In the genomic region with DNA sequence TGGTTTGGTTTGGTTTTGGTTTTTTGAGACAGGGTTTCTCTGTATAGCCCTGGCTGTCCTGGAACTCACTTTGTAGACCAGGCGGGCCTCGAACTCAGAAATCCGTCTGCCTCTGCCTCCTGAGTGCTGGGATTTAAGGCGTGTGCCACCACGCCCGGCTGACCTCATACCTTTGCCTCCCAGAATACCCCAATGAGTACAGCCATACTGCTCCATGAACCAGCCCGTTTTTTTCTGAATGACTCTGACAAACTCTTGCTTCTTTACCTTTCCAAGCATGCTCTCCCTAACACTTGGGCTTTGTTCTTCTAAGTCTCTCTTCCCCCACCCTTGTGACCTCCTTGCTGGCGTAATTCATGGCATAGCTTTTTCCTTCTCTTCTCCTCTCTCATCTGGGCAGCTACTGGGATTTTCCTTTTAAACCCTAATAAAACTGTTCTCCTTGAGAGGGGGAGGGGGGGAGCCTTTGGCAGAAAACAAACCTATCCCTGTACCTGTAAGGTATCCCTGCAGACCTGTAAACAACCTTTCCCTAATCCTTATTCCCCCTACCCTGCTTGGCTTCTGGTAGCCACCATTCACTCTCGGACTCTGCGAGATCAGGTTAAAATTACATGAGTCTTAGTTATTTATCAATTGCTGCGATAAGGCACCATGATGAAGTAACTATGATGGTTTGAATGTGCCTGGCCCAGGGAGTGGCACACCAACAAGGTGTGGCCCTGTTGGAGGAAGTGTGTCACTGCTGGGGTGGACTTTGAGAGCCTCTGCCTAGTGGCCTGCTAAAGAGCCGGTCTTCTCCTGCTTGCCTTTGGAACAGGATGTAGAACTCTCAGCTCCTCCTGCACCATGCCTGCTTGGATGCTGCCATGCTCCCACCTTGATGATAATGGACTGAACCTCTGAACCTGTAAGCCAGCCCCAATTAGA, we compare ENCODE assay signal across 18 mouse cellular contexts.
"Had no signal": no experiment of that assay in that cellular context is flagged by ENCODE, and none has a peak within 500 bp of the region (broad histone marks: within the 10 kb centered on the region; RNA-seq: fewer than 3 reads in every experiment).

No protein-coding gene starts in this region.

- H3K4me1 ChIP-seq: limb, embryonic 10.5 days; lung, embryonic 15.5 days; megakaryocyte, embryonic 14.5 days; midbrain, embryonic 12.5 days; neural tube, embryonic 13.5 days had no signal

- H3K27me3 ChIP-seq: liver, embryonic 12.5 days; lung, embryonic 15.5 days; midbrain, embryonic 12.5 days; neural tube, embryonic 13.5 days had no signal

- H3K9ac ChIP-seq: liver, embryonic 12.5 days; liver, postnatal 0 days; lung, embryonic 15.5 days; midbrain, embryonic 12.5 days; neural tube, embryonic 13.5 days had no signal

- DNase-seq: kidney, adult 18-20 months; kidney, postnatal 10 days; kidney, postnatal 4 days; liver, postnatal 0 days; lung, postnatal 14 days; retina, postnatal 1 day; right cerebral cortex, postnatal 4 days; thymus, adult 2 months; thymus, postnatal 25 days had no signal

- H3K27ac ChIP-seq: layer of hippocampus, adult 2 months; limb, embryonic 10.5 days; liver, embryonic 12.5 days; lung, embryonic 15.5 days; macrophage; midbrain, embryonic 12.5 days; neural tube, embryonic 13.5 days had no signal

- H3K4me3 ChIP-seq: layer of hippocampus, adult 2 months; limb, embryonic 10.5 days; liver, embryonic 12.5 days; lung, embryonic 15.5 days; megakaryocyte, embryonic 14.5 days; midbrain, embryonic 12.5 days; neural tube, embryonic 13.5 days had no signal

- H3K9me3 ChIP-seq: limb, embryonic 10.5 days; liver, embryonic 12.5 days; lung, embryonic 15.5 days; megakaryocyte, embryonic 14.5 days; midbrain, embryonic 12.5 days; neural tube, embryonic 13.5 days had no signal

- H3K4me2 ChIP-seq: liver, embryonic 12.5 days; lung, embryonic 15.5 days; midbrain, embryonic 12.5 days; neural tube, embryonic 13.5 days had no signal

- ATAC-seq: liver, embryonic 12.5 days; liver, postnatal 0 days; midbrain, embryonic 16.5 days had no signal

- H3K36me3 ChIP-seq: limb, embryonic 10.5 days; liver, embryonic 12.5 days; lung, embryonic 15.5 days; midbrain, embryonic 12.5 days; neural tube, embryonic 13.5 days had no signal
